Mouse (Mus musculus) gastrocnemius, postnatal 14 days (tissue): ENCODE measurements around the gene Akap13. TPM values are rescaled to one million over a fixed set of nuclear protein-coding genes. Genes with fewer than 3 reads are reported as not detected.
A peak's percentile ranks its signal among the peaks of the same experiment; 100 is the strongest.

Source experiments
- DNase-seq: peaks from one replicate; pipeline ENCODE4 v3.0.0; 2021; ENCODE audit warnings: mixed read lengths
- intact Hi-C: fragments of 180-260 bp; cut with DNase I; formaldehyde crosslinking; loops from one replicate; pipeline ENCODE4 v1.15.1; 2025; ENCODE audit warnings: low total_unique reads
- long read RNA-seq, 2 experiments: library from polyadenylated mRNA; stranded (forward); transcript quantifications; one replicate each; pipeline ENCODE4 v2.0.0; 2021
- total RNA-seq, 2 experiments: library from RNA; stranded (reverse); gene quantifications; 2 replicates each; pipeline ENCODE4 v1.2.3; 2021

Akap13 gene
- total RNA-seq: 10 to 100 TPM; 65.0 to 73.0 TPM
- long read RNA-seq, experiment 1, partial matches to known transcripts: 9 of 13 reads
- long read RNA-seq, experiment 1, other reads (novel, unspliced or antisense): 3 of 13 reads
- long read RNA-seq, experiment 2, partial matches to known transcripts: 11 of 15 reads
- long read RNA-seq, experiment 2, other reads (novel, unspliced or antisense): 4 of 15 reads

DNA sequence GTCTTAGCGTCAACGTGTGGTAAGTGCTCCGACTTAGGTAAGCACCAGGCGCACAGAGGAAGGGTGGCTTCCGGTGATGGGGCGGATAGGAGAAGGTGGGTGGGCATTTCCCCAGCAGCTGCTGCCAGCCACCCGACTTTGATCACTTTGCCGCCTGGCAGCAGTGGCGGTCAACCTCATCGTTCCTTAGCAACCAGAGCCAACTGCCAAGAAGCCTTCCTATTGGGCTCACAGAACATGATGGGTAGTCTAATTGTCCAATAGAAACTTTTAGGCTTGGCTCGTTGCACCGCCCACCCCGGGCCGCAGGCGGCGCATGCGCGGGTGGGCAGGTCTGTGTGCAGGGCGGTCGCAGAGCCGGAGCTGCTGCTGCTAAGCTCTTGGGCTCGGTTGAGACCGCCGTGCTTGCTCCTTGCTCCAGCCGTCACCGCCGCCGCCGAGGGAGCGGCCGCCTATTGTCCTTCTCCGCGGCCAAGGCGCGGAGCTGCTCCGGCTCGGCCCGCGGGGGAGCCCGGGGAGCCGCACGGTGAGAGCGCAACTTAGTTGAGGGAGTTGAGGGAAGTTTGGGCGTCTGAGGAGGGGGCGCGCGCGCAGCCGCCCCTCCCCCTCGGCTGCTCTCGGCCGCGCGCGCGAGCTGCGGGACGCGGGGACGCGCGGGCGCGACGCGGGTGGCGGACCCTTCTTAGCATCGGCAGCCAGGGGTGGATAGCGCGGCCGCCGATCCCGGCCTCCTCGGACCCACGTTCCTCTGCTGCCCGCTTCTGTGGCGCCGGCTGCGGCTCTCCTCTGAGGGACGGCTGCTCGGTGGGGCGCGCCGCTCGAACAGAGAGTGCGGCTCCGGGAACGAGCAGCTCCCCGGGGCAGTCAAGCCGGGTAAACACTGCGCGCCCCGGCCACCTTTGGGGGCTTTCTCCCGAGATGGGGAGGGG, at the start of gene Akap13:
Gene Akap13, plus strand, starts transcription at position 312 of the 929 bp plus-strand sequence.
- intact Hi-C loops: loop anchor here (10.0 kb wide), 1 partner anchor 99 kb away; no protein-coding TSS in a partner anchor
- peak; percentile 97 for DNase-seq

DNA sequence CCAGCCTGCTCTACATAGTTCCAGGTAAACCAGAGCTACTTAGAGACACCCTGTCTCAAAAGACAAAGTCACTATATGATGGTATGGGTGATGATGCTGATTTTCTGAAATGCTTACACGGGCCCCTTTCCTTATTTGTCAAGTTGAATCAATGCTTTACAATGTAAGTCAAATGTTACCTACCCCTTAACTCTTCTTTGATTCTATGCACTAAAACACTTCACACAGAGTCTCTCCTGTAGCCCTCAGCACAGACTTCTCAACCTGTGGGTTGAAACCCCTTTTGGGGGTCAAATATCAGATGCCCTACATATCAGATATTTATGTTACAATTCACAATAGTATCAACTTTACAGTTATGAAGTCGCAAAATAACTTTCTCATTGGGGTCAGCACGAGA, 44.7 kb upstream of the Akap13 start:
- DNase-seq: no peak
- intact Hi-C loops: no loop called here

DNA sequence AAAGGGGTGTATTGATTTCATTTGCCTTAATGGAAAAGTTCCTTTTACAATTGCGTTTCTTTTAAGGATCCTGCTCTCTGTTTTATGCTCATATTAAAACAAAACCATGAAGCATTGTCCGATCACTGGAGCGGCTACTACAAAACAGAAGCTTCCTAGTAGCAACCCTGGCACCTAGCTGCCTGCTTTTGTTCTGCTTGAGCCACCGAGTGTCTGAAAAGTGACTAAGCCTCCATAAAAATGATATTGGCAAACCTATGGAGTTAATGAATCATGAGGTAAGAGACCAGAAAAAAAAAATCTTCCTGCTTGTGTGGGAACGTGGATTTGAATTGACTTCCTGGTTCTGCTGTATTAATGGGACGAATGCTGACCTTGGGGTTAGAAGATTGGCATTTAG, 44.1 kb upstream of the Akap13 start:
- intact Hi-C loops: no loop called here
- DNase-seq: no peak

DNA sequence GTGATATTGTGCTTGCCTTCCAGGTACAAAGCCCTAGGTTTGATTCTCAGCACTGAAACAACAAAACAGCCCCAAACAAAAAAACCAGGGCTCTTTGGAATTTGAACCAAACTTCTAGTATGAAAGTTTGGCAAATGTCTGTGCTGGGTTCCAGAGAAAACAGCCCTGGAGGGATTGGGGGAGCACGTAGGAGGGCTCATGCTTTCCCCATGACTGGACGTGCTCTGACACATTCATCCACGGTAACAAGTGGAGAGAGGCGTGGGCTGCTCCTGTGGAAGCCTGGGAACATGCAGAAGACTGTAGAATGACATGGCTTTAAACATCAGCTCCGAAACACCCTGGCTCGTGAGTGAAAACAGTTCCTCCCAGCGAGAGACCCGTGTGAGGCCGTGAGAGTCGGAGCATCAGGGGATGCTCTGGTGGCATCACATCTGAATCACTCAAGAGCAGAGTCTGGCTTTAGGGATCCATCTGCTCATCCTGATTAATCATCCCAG, 43.3 kb upstream of the Akap13 start:
- intact Hi-C loops: no loop called here
- no peak for DNase-seq

DNA sequence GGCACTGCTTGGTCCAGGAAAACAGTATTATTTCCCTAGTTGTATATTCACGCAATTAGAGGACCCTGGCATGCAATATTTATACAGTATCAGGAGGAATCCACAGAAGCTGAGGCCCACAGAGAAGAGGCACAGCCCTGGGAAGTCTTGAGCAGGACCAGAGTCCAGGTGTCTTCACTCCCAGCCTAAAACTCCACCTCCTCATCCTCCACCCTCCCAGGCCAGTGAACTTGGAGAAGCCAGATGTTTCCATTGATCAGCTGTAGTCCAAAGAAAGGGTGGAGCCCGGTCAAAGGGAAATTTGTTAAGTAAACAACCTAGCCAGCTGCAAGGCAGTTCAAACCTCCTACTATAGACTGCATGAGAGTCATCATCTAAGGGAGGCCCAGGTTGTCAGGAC, 42.8 kb upstream of the Akap13 start:
- intact Hi-C loops: no loop called here
- no peak for DNase-seq

DNA sequence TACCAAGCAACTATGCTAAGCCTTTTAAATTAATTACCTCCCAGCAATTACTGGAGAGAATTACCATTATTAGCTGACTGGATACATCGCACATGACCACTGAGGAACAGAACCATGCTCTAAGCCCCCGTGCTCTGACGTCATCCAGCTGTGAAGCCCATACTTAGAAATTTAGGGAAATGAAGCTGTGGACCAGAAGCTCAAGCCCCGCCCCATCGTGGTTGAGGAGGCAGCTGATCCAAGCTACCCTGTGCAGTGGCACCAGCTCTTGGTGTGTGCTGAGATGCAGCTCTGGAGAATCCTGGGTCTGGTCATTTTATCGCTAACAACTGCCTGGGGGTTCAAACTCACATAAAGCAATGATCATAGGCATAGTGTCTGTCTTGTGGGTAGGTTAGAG, 41.4 kb upstream of the Akap13 start:
- intact Hi-C loops: no loop called here
- no peak for DNase-seq

DNA sequence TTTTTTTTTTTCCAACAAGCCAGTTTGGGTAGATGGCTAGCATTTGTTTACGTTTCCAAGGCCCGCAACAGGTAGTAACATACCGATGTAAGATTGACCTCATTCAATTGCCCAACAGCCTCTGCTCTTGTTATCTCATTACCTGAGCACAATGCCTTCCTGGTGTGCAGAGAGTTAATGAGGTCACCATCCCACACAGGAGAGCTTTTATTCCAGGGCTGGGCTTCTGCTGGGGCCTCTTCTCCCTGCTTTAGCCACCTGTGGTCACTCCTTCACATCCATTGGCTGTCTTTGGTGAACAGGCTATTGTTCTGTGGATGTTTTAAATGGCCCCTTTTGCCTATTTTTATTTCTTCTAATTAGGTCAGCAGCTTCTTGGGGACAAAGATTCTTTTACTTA, 41.0 kb upstream of the Akap13 start:
- intact Hi-C loops: no loop called here
- no peak for DNase-seq

DNA sequence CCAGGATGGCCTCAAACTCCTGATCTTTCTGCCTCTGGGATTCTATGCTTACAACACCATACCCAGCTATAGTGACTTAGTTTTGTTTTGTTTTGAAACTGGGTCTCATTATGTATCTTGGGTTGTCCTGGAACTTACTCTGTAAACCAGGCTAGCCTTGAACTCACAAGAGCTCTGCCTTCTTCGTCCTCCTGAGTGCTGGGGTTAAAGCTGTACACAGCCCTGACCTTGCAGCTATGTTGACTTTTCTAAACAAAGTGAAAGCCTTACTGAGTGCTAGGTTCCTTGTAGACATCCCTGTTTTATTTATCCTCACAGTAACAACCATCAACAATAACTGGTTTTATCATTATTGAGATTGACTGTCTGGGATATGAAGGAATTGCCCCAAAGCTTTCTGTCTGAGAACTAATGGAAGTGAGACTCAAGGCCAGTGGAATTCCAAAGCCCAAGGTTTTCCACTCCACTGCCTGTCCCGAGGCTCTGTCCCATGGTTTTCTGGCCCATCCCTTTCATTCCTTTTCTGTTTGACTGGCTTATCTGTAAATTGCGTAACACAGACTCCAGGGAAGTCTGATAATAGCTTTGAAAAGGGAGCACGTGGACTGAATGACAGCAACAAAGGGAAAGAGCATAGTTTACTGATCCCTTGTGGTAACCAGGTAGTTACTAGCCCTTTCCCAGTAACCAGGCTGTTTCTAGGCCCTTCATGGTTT, 40.0 kb upstream of the Akap13 start:
- DNase-seq: no peak
- intact Hi-C loops: no loop called here

DNA sequence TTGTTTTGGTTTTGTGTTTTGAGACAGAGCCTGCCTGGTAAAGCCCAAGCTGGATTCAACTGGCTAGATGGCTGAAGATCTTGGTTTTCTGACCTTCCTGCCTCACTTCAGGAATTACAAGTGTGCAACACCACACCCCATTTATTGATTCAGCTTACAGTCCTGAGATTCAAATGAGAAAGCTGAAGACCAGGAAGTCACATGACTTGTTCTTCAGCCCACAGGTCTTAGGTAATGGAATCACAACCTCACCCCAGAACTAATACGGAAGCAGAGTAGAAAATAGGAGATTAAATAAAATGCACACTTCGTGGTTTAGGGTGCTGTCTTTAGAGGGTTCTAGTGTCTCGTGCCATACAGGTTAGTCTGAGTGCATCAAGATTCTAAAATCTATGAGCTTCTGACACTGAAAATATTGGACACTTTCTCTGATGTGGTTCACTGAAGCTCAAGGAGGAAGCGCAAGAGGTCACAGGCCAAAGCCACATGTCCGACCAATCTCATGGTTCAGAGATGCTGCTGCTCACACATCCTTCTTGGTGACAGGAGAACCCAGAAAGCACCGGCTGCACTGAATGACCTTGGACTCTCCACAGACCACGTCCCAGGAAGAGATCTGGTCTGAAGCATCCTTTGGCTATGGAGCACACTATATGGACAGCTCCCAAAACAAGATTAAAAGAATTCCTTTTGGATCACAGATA, 39.3 kb upstream of the Akap13 start:
- intact Hi-C loops: no loop called here

DNA sequence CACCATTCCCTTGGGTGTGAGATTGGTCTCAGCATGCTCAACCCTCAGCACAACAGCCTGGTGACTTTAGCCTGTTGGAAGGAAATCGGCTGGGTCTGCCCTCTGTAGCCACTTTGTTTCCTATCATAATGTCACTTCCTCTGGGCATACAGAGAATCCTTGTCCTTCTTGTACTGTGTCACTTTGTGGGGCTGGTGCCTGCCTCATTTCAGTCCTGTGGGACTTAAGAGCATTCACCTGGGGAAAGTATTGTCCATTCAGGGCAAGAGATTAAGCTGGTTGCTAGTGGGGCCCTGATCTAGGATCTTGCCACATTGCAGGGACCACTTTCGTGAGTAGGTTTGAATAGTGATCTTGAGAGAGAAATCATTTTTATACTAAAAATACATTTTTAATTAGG, 34.4 kb upstream of the Akap13 start:
- intact Hi-C loops: no loop called here
- DNase-seq: no peak

More for the DNA sequence above, 39.3 kb upstream of the Akap13 start:
- no peak for DNase-seq

DNA sequence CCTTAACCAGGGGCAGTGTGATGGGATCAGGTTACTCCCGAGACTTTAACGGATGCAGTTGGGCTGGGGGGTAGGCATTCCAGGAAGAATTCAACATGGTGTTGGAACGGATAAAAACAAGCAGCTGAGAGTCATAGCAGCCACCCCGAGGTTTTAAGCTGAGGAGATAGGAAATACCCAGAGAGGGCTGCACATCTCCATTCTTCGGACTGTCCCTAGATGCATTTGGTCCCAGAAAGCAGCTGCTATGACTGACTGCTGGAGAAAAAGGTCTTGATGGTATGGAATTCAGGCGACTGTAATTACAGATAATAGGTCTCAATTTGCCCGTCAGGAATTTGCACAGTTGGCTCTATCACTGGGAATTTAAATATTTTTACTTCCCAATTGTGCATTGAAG, 31.2 kb upstream of the Akap13 start:
- no peak for DNase-seq
- intact Hi-C loops: no loop called here

DNA sequence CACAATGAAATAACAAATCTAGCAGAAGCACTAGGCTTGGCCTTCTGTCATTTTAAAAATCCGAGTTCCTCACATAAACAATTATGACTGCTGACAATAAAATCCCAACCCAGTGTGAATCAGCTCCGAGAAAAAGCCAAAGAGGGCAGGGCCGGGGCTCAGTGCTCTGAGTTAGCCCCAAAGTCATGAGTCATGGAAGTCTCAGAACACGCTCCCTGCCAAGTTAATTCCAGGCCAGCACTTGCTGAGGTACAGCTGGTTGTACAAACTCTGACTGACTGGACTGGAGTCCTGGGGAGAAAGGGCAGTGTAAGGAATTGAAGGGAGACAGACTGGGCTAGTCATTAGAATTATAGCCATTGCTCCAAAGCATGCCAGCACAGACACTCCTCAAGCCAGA, 28.0 kb upstream of the Akap13 start:
- intact Hi-C loops: no loop called here
- DNase-seq: peak; percentile 84

DNA sequence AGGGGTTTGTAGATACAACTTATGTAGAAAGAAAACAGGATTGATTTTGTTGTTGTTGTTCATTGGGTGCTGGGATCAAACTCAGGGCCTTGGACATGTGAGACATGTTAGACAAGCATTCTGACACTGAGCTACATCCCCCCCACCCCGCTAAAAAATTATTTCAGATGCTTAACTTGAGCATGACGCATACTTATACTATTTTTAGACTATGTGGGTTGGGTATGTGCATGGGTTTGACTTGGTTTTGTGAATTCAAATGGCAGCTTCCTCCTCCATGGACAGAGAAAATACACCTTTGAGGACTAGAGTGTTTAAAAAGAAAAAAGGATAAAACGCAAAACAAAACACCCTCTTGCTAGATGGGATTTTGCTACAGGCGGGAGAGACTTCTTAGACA, 26.4 kb upstream of the Akap13 start:
- DNase-seq: no peak
- intact Hi-C loops: no loop called here

DNA sequence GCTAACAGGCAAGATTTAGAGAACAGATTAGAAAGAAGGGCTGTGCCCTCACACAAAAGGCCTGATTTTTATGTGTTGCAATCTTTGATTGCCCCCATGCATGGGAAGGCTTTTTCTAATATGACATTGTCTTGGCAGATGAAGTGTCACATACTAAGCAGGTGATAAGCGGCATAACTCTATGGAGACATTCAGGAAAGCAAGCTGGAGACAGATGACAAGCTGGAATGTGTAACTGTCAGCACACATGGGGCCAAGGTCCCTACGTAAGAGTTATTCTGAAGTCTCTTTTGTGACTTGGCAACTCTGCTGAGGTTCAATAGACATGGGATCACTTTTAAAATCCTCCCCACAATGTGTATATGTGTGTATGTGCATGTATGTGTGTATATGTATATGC, 24.8 kb upstream of the Akap13 start:
- no peak for DNase-seq
- intact Hi-C loops: no loop called here

DNA sequence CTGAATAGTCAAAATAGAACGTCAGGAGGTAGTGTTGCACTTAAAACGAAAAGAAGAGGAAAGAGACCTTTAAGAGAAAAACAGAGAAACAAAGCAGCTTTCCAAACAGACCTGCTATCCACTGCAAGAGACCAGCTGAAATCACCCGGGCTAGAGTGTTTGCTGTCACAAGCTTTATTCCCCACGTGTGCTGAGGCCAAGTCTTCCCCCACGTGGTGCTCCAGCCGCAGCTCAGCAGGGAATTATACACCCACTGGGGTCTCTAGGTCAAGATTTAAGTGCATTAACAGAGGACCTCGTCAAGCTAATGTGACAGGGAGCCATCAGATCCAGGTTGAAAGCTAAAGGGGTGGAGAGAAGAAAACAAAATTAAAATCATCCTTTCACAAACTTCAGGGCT, 24.3 kb upstream of the Akap13 start:
- intact Hi-C loops: no loop called here

DNA sequence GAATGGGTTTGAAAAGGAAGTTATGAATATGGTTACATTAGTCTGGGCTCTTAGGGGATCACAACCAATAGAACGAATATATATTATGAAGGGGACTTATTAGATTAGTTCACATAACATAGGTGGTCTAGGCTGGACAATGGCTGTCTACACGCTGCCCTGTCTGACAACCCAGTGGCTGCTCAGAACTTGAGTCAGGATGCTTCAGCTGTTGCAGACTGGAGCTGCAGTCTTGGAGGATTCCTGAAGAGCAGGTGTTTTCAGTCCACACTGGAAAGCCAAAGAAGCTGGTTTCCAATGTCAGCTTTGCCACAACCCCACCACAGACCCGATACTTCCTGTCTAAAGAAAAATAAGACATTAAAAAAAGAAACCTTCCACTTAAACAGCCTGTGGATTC, 23.3 kb upstream of the Akap13 start:
- intact Hi-C loops: no loop called here
- no peak for DNase-seq

More for the DNA sequence above, 24.3 kb upstream of the Akap13 start:
- no peak for DNase-seq

DNA sequence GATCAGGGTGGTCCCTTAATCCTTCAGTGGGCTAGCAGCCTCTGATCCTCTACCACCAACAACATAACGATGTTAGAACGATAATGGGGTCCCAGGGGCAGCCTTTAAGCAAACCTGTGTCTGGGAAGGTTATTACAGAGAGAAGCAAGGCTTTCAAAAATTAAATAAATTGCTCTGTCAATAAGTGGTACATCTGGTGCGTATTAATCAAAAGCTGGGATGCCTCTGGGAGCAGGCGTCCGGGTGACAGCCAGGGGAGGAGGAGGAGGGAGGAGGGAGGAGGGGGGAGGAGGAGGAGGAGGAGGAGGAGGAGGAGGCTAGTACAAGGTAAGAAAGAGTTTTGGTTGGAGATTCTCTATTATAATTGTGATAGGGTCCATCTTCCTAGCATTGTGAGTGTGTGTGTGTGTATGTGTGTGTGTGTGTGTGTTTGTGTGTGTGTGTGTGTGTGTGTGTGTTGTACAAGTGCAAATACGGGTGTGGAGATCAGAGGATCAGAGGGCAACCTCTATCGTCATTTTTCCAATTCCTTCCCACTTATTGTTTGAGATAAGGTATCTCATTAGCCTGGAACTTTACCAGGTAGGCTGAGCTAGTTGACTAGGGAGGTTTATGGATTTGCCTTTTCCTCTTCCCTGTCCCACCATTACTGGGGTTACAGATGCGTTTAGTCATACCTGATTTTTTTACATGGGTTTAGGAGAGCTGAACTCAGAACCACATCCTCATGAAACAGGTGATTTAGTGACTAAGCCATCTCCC, 18.7 kb upstream of the Akap13 start:
- no peak for DNase-seq

DNA sequence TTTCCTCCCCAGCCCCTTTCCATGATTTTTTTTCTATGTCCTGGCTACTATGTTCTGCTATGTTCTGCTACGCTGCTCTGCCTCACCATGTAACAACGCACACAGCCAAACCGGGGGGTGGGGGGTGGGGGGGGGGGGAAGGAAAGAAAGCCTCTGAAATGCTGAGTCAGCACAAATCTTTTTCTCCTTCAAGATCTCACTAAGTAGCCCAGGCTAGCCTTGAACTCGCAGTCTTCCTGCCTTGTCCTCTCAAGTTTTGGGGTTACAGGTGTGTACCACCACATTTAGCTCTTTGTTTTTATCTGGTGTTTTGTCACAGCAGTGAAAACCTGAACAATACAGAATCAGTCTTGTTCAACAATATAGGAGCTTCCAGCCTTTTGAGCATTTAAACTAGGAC, 15.8 kb upstream of the Akap13 start:
- intact Hi-C loops: no loop called here
- DNase-seq: no peak

More for the DNA sequence above, 18.7 kb upstream of the Akap13 start:
- intact Hi-C loops: no loop called here

DNA sequence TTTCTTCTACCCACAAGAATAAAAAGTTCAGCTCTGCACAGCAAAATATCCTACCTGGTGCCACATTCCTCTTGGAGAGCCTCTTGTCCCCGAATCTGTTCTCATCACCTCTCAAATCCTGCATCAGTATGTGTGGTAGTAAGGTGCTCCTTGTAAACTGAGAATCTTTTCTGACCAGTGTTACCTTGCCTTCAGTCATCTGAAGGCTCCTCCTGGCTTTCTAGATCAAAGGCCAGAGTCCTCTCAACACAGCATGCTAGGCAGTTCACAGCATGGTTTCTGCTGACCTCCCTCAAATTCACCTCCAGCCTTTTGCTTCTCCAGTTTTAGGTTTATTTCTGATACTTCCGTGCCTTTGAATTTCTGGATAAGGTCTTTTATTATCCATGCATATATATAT, 15.1 kb upstream of the Akap13 start:
- intact Hi-C loops: no loop called here
- DNase-seq: no peak
